Comparison of ENCODE assay signal across 16 mouse cellular contexts in the genomic region with DNA sequence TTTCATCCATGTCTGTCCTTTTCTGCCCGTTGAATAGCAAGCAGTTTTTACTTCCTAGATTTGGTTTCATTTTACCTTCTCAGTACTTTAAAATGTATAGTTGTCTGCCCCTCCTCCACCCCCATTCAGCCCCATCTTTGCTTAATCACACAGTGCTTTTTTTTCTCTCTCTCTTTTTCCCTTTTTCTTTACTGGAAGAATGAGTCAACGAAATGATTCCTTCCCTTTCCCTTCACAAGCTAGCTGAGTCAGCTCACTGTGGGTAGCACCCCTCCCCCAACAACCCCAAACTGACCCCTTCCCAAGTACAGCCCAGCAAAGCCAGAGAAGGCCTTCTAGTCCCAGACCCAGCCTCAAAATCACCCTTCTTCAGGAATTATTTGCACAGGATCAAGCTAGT. TPM values are rescaled to one million over a fixed set of nuclear protein-coding genes. Genes with fewer than 3 reads are reported as not detected.
A peak's percentile ranks its signal among the peaks of the same experiment; 100 is the strongest.
DNase-seq lines count a peak whose midpoint lies in the region; ATAC-seq and TF ChIP-seq lines count a peak whose summit lies in the region.
"Had no signal": no experiment of that assay in that cellular context is flagged by ENCODE, and none has a peak within 500 bp of the region (broad histone marks: within the 10 kb centered on the region; RNA-seq: fewer than 3 reads in every experiment).

No protein-coding gene starts in this region.

- H3K4me1 ChIP-seq in midbrain, embryonic 13.5 days (replicated peaks), result peaks cover 7% of the 10 kb centered on the region; the same call in 1 of the 2 replicates
- peaks cover 3% of the 10 kb centered on the region; the same call in 1 of the 2 replicates for H3K4me1 ChIP-seq in midbrain, embryonic 11.5 days (ENCODE audit: control insufficient read depth, insufficient read depth, low read length)
- peaks cover 13% of the 10 kb centered on the region for H3K4me1 ChIP-seq in embryonic fibroblast, embryonic 13.5 days (ENCODE audit: control insufficient read depth, insufficient read depth, low read length)
- H3K4me1 ChIP-seq: heart, embryonic 13.5 days had no signal

- no peaks in the 10 kb centered on the region for H3K9me3 ChIP-seq in midbrain, embryonic 13.5 days
- no peaks in the 10 kb centered on the region for H3K9me3 ChIP-seq in midbrain, embryonic 11.5 days (ENCODE audit: control insufficient read depth, low read length)
- H3K9me3 ChIP-seq: heart, embryonic 13.5 days had no signal

- H3K27ac ChIP-seq in midbrain, embryonic 13.5 days, result no peak overlapping the region
- H3K27ac ChIP-seq in midbrain, embryonic 11.5 days (ENCODE audit: low read depth, low read length), result no peak overlapping the region
- peak overlapping the region; percentile 91 for H3K27ac ChIP-seq in embryonic fibroblast, embryonic 13.5 days (ENCODE audit: insufficient read depth, low read length)
- H3K27ac ChIP-seq: heart, embryonic 13.5 days had no signal

- WGBS in midbrain, embryonic 13.5 days, result 51% methylated on average over 2 of the region's 2 CpGs
- 67% methylated on average over 2 of the region's 2 CpGs for WGBS in midbrain, embryonic 11.5 days

- H3K4me2 ChIP-seq in midbrain, embryonic 13.5 days (replicated peaks), result no peak overlapping the region
- no peak overlapping the region for H3K4me2 ChIP-seq in midbrain, embryonic 11.5 days
- H3K4me2 ChIP-seq: heart, embryonic 13.5 days had no signal

- H3K36me3 ChIP-seq in midbrain, embryonic 13.5 days, result no peaks in the 10 kb centered on the region
- H3K36me3 ChIP-seq in midbrain, embryonic 11.5 days (ENCODE audit: control insufficient read depth, insufficient read depth, low read length), result no peaks in the 10 kb centered on the region
- H3K36me3 ChIP-seq: heart, embryonic 13.5 days had no signal

- TF ChIP-seq CTCF in embryonic fibroblast, embryonic 13.5 days (IDR thresholded peaks at IDR 0.05; ENCODE audit: borderline replicate concordance, insufficient read depth, low read length), result no peak

- H3K27me3 ChIP-seq in midbrain, embryonic 13.5 days, result no peaks in the 10 kb centered on the region
- H3K27me3 ChIP-seq in midbrain, embryonic 11.5 days (ENCODE audit: control insufficient read depth, insufficient read depth, low read length), result no peaks in the 10 kb centered on the region
- H3K27me3 ChIP-seq: heart, embryonic 13.5 days had no signal

- peak; percentile 45 for DNase-seq in adrenal gland, adult 2 months
- no peak for DNase-seq in adrenal gland, postnatal 4 days (ENCODE audit: low spot score in 2 of 2)
- DNase-seq in midbrain, embryonic 11.5 days (ENCODE audit: low spot score, missing footprints), result no peak
- no peak for DNase-seq in thymus, postnatal 0 days (ENCODE audit: low spot score)
- DNase-seq in urinary bladder, postnatal 14 days (ENCODE audit: low spot score), result no peak
- DNase-seq: cerebellum, postnatal 10 days; forebrain, postnatal 0 days; gastrocnemius, postnatal 36 days; kidney, postnatal 10 days; lung, adult 2 months; thymus, postnatal 14 days had no signal

- no peak for TF ChIP-seq POLR2A in embryonic fibroblast, embryonic 13.5 days (IDR thresholded peaks at IDR 0.05; ENCODE audit: low read depth, low read length)

- H3K4me3 ChIP-seq in midbrain, embryonic 13.5 days (replicated peaks), result no peak overlapping the region
- H3K4me3 ChIP-seq in midbrain, embryonic 11.5 days (ENCODE audit: low read depth, low read length), result no peak overlapping the region
- H3K4me3 ChIP-seq in embryonic fibroblast, embryonic 13.5 days (ENCODE audit: insufficient read depth, low read length), result no peak overlapping the region
- H3K4me3 ChIP-seq: heart, embryonic 13.5 days had no signal

- 0 out of 2 replicates have a peak overlapping the region, but pooled peaks have one; percentile 12 for H3K9ac ChIP-seq in midbrain, embryonic 13.5 days (replicated peaks)
- H3K9ac ChIP-seq in midbrain, embryonic 11.5 days (ENCODE audit: low read length), result no peak overlapping the region
- H3K9ac ChIP-seq: forebrain, postnatal 0 days; heart, embryonic 13.5 days had no signal

- no peak for ATAC-seq in midbrain, embryonic 13.5 days
- ATAC-seq in midbrain, embryonic 11.5 days (ENCODE audit: low FRiP score), result no peak
- no peak for ATAC-seq in CD4-positive, CD25-positive, alpha-beta regulatory T cell, adult 4 months
- ATAC-seq: activated CD4-positive, CD25-positive, alpha-beta regulatory T cell, adult 4 months; forebrain, postnatal 0 days had no signal

RNA-seq across cellular contexts. Expression of gene Sfxn5, which starts 8.1 kb away (rescaled TPM):
- 10 to 100 TPM; 26.1 to 36.3 TPM for total RNA-seq in adrenal gland, adult 2 months (2021)
- polyA plus RNA-seq in adrenal gland, adult 2 months (2012; rRNA removed), result 9.0 and 29.0 TPM in 2 replicates
- total RNA-seq in adrenal gland, postnatal 4 days (2021), result 10 to 100 TPM; 11.8 to 12.7 TPM
- polyA plus RNA-seq in midbrain, embryonic 13.5 days (2015; fragmentation: Nextera tagmentation; extraction: Ambion mirVana), result 12.6 and 13.4 TPM in 2 replicates
- polyA plus RNA-seq in midbrain, embryonic 11.5 days (2014; fragmentation: Nextera tagmentation; extraction: Ambion mirVana), result 5.7 and 6.2 TPM in 2 replicates
- 8.2 and 9.7 TPM in 2 replicates for polyA plus RNA-seq in embryonic fibroblast, embryonic 13.5 days (2011; ENCODE audit: insufficient read length, low read depth, missing spikeins)
- polyA plus RNA-seq in CD4-positive, CD25-positive, alpha-beta regulatory T cell, adult 4 months (2017; shearing (Covaris generic)), result 1 to 10 TPM; 2.9 to 3.1 TPM
- polyA plus RNA-seq in thymus, postnatal 0 days (2015; fragmentation: Nextera tagmentation; extraction: Ambion mirVana), result 4.4 and 5.1 TPM in 2 replicates

RNA-seq across cellular contexts. Expression of gene Rab11fip5, which starts 49.3 kb away (rescaled TPM):
- total RNA-seq in adrenal gland, adult 2 months (2021), result 10 to 100 TPM; 22.7 to 47.7 TPM
- 33.7 and 35.4 TPM in 2 replicates for polyA plus RNA-seq in adrenal gland, adult 2 months (2012; rRNA removed)
- total RNA-seq in adrenal gland, postnatal 4 days (2021), result 10 to 100 TPM; 39.4 to 41.1 TPM
- polyA plus RNA-seq in midbrain, embryonic 13.5 days (2015; fragmentation: Nextera tagmentation; extraction: Ambion mirVana), result 12.2 and 12.4 TPM in 2 replicates
- polyA plus RNA-seq in midbrain, embryonic 11.5 days (2014; fragmentation: Nextera tagmentation; extraction: Ambion mirVana), result 4.2 and 4.7 TPM in 2 replicates
- 27.2 and 28.2 TPM in 2 replicates for polyA plus RNA-seq in embryonic fibroblast, embryonic 13.5 days (2011; ENCODE audit: insufficient read length, low read depth, missing spikeins)
- under 1 TPM; 0.14 to 0.42 TPM for polyA plus RNA-seq in CD4-positive, CD25-positive, alpha-beta regulatory T cell, adult 4 months (2017; shearing (Covaris generic))
- polyA plus RNA-seq in thymus, postnatal 0 days (2015; fragmentation: Nextera tagmentation; extraction: Ambion mirVana), result 4.3 and 4.7 TPM in 2 replicates
